Mouse (Mus musculus) ES-Bruce4 (cell line): ENCODE measurements at regions not wholly inside any gene's neighbourhood (a gene's known extent, or its start where the extent isn't known, plus 50 kb on each side); places are given as distances from the start of the nearest gene placed in this dataset.

Experiments used
- CTCF ChIP-seq: IDR thresholded peaks from one replicate; pipeline ENCODE4 v1.8.1; 2011; ENCODE audit warnings: low read depth, low read length
- POLR2A ChIP-seq: IDR thresholded peaks from one replicate; pipeline ENCODE4 v1.8.1; 2011; ENCODE audit warnings: low read length; ENCODE audit not compliant: insufficient read depth

DNA sequence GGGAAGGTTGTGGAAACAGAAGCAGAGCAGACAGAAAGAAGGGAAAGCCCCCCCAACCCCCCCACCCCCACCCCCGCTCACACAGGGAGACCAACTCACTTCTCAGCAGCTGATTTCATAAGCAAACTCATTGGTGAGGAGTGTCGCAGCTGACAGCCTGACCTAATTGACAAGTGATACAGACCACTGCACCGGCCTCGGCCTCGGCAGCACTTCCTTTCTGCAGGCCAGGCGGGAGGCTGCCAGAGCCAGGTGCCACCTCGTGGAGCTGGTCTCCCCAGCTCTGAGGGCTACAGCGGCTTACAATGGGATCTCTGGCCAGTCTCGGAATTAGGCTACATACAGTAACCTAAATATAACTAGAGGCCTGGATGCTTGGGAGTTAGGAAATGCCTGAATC, 138.5 kb upstream of the A530016L24Rik start:
- TF ChIP-seq CTCF (no peak), POLR2A (no peak)
